Mouse (Mus musculus) heart, embryonic 15.5 days (tissue): Measurements from ENCODE around the gene Sulf2. TPM values are rescaled to one million over a fixed set of nuclear protein-coding genes. Genes with fewer than 3 reads are reported as not detected.

ENCODE experiments used
- ATAC-seq: fragments of 200-750 bp; cut with Nextera tagmentation; replicated peaks from 2 replicates; pipeline ENCODE4 v1.8.0; 2017; ENCODE audit warnings: low read depth, moderate TSS enrichment; ENCODE audit not compliant: insufficient number of reproducible peaks, insufficient read depth, low FRiP score
- H3K27ac ChIP-seq: fragments of 300-500 bp; sonication (generic); 2 replicates; pipeline ENCODE4 v1.5.1; 2015; ENCODE audit warnings: mild to moderate bottlenecking, inconsistent platforms
- H3K27me3 ChIP-seq: fragments of 300-500 bp; sonication (generic); 2 replicates; pipeline ENCODE4 v1.6.1; 2015; ENCODE audit warnings: inconsistent platforms
- H3K36me3 ChIP-seq: fragments of 300-500 bp; sonication (generic); 2 replicates; pipeline ENCODE4 v1.6.1; 2015; ENCODE audit warnings: mild to moderate bottlenecking, inconsistent platforms
- H3K4me1 ChIP-seq: fragments of 300-500 bp; sonication (generic); replicated peaks from 2 replicates; pipeline ENCODE4 v1.6.1; 2015; ENCODE audit warnings: inconsistent platforms
- H3K4me2 ChIP-seq: fragments of 300-500 bp; sonication (generic); 2 replicates; pipeline ENCODE4 v1.6.1; 2015; ENCODE audit warnings: inconsistent platforms, mild to moderate bottlenecking, moderate library complexity
- H3K4me3 ChIP-seq: fragments of 300-500 bp; sonication (generic); 2 replicates; pipeline ENCODE4 v1.5.1; 2015; ENCODE audit warnings: mild to moderate bottlenecking, inconsistent platforms
- H3K9ac ChIP-seq: fragments of 300-500 bp; sonication (generic); 2 replicates; pipeline ENCODE4 v1.6.1; 2015; ENCODE audit warnings: mild to moderate bottlenecking, inconsistent platforms
- H3K9me3 ChIP-seq: fragments of 300-500 bp; sonication (generic); replicated peaks from 2 replicates; pipeline ENCODE4 v1.6.1; 2016; ENCODE audit warnings: inconsistent platforms
- WGBS: fragments of 180-500 bp; shearing (Covaris S2); methylation state at CpG from one replicate; pipeline ENCODE4 v1.1.7; 2015; ENCODE audit warnings: mixed read lengths; 5-methylcytosine and 5-hydroxymethylcytosine counted together
- polyA plus RNA-seq: library from polyadenylated mRNA; unstranded; fragments of >200 nt; fragmentation: Nextera tagmentation; extraction: Ambion mirVana; gene quantifications from 2 replicates; pipeline ENCODE4 v1.2.1, GENCODE M21; 2015

Sulf2 gene
- polyA plus RNA-seq, 1 experiment from 2014 or later, result 80.6 TPM

GRCm38 (mm10) chr2:166071481-166071880 lies 84.0 kb downstream of the Sulf2 start:
- Histone ChIP-seq H3K4me2 (no peak overlapping the region), H3K4me1 (peaks cover 3% of the 10 kb centered on the region; the same call in 1 of the 2 replicates), H3K27ac (no peak overlapping the region), H3K9me3 (no peaks in the 10 kb centered on the region), H3K4me3 (no peak overlapping the region), H3K27me3 (no peaks in the 10 kb centered on the region), H3K36me3 (peaks cover 58% of the 10 kb centered on the region), H3K9ac (no peak overlapping the region)
- no peak for ATAC-seq
- 89% methylated on average over 5 of the region's 5 CpGs for WGBS

DNA sequence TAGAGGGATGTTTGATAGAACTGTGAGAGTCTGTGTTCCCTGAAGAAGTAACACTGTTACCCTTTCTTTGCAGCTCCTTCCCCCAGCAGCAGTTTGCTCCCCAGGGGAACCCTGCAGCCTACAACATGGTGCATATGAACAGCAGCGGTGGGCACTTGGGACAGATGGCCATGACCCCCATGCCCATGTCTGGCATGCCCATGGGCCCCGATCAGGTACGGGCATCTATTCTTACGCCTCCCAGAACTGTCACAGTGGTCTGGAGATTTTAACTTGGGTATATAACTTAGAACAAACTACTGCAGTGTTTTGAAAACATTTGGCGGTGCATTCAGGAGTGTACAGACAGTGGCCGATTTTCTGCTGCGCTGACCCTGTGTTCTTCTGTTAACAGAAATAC lies 85.7 kb downstream of the Sulf2 start:
- Histone ChIP-seq H3K27me3 (no peaks in the 10 kb centered on the region), H3K4me2 (no peak overlapping the region), H3K9me3 (no peaks in the 10 kb centered on the region), H3K36me3 (peaks cover 70% of the 10 kb centered on the region), H3K4me3 (no peak overlapping the region), H3K9ac (no peak overlapping the region), H3K27ac (no peak overlapping the region), H3K4me1 (no peaks in the 10 kb centered on the region; the same call in 1 of the 2 replicates)
- ATAC-seq, result no peak
- WGBS, result 80% methylated on average over 7 of the region's 7 CpGs

- Histone ChIP-seq H3K4me2 (no peak overlapping the region), H3K27me3 (no peaks in the 10 kb centered on the region), H3K36me3 (peaks cover 64% of the 10 kb centered on the region), H3K9me3 (no peaks in the 10 kb centered on the region), H3K9ac (no peak overlapping the region), H3K4me3 (no peak overlapping the region), H3K27ac (no peak overlapping the region), H3K4me1 (no peaks in the 10 kb centered on the region; the same call in 1 of the 2 replicates)
- no peak for ATAC-seq
- 78% methylated on average over 5 of the region's 5 CpGs for WGBS
Measured at GRCm38 (mm10) chr2:166069164-166069563, 86.3 kb downstream of the Sulf2 start.

DNA sequence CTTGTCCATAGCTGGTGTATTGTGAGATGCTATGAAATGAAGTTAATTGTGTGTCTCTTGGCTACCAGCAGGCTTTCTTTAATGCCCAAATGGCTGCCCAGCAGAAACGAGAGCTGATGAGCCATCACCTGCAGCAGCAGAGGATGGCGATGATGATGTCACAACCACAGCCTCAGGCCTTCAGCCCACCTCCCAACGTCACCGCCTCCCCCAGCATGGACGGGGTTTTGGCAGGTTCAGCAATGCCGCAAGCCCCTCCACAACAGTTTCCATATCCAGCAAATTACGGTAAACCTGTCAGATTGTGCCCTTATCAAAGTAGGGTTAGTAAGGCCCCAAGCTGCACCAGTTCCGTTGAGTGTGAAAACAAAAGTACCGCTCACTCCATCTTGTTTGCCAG lies 87.2 kb downstream of the Sulf2 start:
- H3K4me3 ChIP-seq, result no peak overlapping the region
- H3K4me2 ChIP-seq, result no peak overlapping the region
- 76% methylated on average over 9 of the region's 9 CpGs for WGBS
- no peaks in the 10 kb centered on the region; the same call in 1 of the 2 replicates for H3K4me1 ChIP-seq
- H3K27ac ChIP-seq, result no peak overlapping the region
- no peak for ATAC-seq
- H3K9ac ChIP-seq, result no peak overlapping the region
- H3K9me3 ChIP-seq, result no peaks in the 10 kb centered on the region
- H3K27me3 ChIP-seq, result no peaks in the 10 kb centered on the region
- peaks cover 56% of the 10 kb centered on the region for H3K36me3 ChIP-seq

- no peak overlapping the region for H3K4me2 ChIP-seq
- no peak overlapping the region for H3K9ac ChIP-seq
- H3K36me3 ChIP-seq, result peaks cover 64% of the 10 kb centered on the region
- no peak for ATAC-seq
- H3K27ac ChIP-seq, result no peak overlapping the region
- H3K4me1 ChIP-seq, result no peaks in the 10 kb centered on the region
- 82% methylated on average over 4 of the region's 4 CpGs for WGBS
- H3K27me3 ChIP-seq, result no peaks in the 10 kb centered on the region
- H3K9me3 ChIP-seq, result no peaks in the 10 kb centered on the region
- no peak overlapping the region for H3K4me3 ChIP-seq
Measured at GRCm38 (mm10) chr2:166066434-166066833, 89.0 kb downstream of the Sulf2 start.

- H3K27ac ChIP-seq, result no peak overlapping the region
- H3K9me3 ChIP-seq, result no peaks in the 10 kb centered on the region
- H3K36me3 ChIP-seq, result peaks cover 63% of the 10 kb centered on the region
- no peak for ATAC-seq
- H3K4me2 ChIP-seq, result no peak overlapping the region
- H3K4me1 ChIP-seq, result peaks cover 5% of the 10 kb centered on the region; the same call in 1 of the 2 replicates
- 86% methylated on average over 8 of the region's 8 CpGs for WGBS
- H3K4me3 ChIP-seq, result no peak overlapping the region
- H3K9ac ChIP-seq, result no peak overlapping the region
- no peaks in the 10 kb centered on the region for H3K27me3 ChIP-seq
Measured at GRCm38 (mm10) chr2:166062431-166062830, 93.0 kb downstream of the Sulf2 start.

DNA sequence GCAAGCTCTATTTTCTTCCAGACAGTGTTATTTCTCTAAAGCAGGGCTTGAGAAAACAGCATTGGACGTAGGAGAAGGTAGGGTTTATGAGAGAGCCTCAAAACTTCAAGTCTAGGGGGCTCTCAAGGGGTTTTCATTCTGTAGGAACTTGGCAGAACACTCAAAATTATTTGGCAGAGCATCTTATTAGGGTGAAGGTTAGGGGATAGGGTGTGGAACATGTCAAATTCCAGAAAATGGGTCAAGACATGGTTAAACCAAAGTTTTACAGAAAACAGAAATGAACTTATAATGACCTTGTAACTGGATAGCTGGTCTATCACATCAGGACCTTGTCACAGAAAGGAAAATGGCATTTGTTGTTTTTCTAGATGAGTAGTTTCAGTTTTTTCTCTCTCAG lies 93.5 kb downstream of the Sulf2 start:
- Histone ChIP-seq H3K36me3 (peaks cover 61% of the 10 kb centered on the region), H3K9ac (no peak overlapping the region), H3K4me3 (no peak overlapping the region), H3K4me2 (no peak overlapping the region), H3K27me3 (no peaks in the 10 kb centered on the region), H3K4me1 (peaks cover 5% of the 10 kb centered on the region; the same call in 1 of the 2 replicates), H3K27ac (no peak overlapping the region), H3K9me3 (no peaks in the 10 kb centered on the region)
- ATAC-seq, result no peak
- 75% methylated on average over 1 of the region's 1 CpGs for WGBS

GRCm38 (mm10) chr2:166059684-166060423 lies 95.6 kb downstream of the Sulf2 start:
- Histone ChIP-seq H3K9me3 (no peaks in the 10 kb centered on the region), H3K27ac (no peak overlapping the region), H3K36me3 (peaks cover 57% of the 10 kb centered on the region), H3K4me1 (peaks cover 5% of the 10 kb centered on the region; the same call in 1 of the 2 replicates), H3K4me2 (no peak overlapping the region), H3K4me3 (no peak overlapping the region), H3K9ac (no peak overlapping the region), H3K27me3 (no peaks in the 10 kb centered on the region)
- 79% methylated on average over 7 of the region's 7 CpGs for WGBS
- ATAC-seq, result no peak

GRCm38 (mm10) chr2:166054002-166054539 lies 101.4 kb downstream of the Sulf2 start:
- H3K9me3 ChIP-seq, result no peaks in the 10 kb centered on the region
- no peak overlapping the region for H3K4me2 ChIP-seq
- H3K27me3 ChIP-seq, result no peaks in the 10 kb centered on the region
- ATAC-seq, result no peak
- H3K9ac ChIP-seq, result no peak overlapping the region
- H3K27ac ChIP-seq, result no peak overlapping the region
- peaks cover 66% of the 10 kb centered on the region for H3K36me3 ChIP-seq
- H3K4me1 ChIP-seq, result no peaks in the 10 kb centered on the region
- H3K4me3 ChIP-seq, result no peak overlapping the region
- 89% methylated on average over 14 of the region's 14 CpGs for WGBS

- H3K27ac ChIP-seq, result no peak overlapping the region
- no peak for ATAC-seq
- no peak overlapping the region for H3K4me3 ChIP-seq
- no peak overlapping the region for H3K4me2 ChIP-seq
- no peak overlapping the region for H3K9ac ChIP-seq
- H3K9me3 ChIP-seq, result no peaks in the 10 kb centered on the region
- H3K36me3 ChIP-seq, result peaks cover 60% of the 10 kb centered on the region
- 0 out of 2 replicates have a peak, but pooled peaks cover 5% of the 10 kb centered on the region for H3K4me1 ChIP-seq
- H3K27me3 ChIP-seq, result no peaks in the 10 kb centered on the region
- WGBS, result 91% methylated on average over 7 of the region's 7 CpGs
Measured at GRCm38 (mm10) chr2:166051966-166052365, 103.5 kb downstream of the Sulf2 start.

- Histone ChIP-seq H3K27ac (no peak overlapping the region), H3K9me3 (no peaks in the 10 kb centered on the region), H3K9ac (no peak overlapping the region), H3K27me3 (no peaks in the 10 kb centered on the region), H3K4me2 (no peak overlapping the region), H3K36me3 (peaks cover 55% of the 10 kb centered on the region), H3K4me1 (0 out of 2 replicates have a peak, but pooled peaks cover 5% of the 10 kb centered on the region), H3K4me3 (no peak overlapping the region)
- no peak for ATAC-seq
- WGBS, result 93% methylated on average over 17 of the region's 17 CpGs
Measured at GRCm38 (mm10) chr2:166051421-166051820, 104.0 kb downstream of the Sulf2 start.

DNA sequence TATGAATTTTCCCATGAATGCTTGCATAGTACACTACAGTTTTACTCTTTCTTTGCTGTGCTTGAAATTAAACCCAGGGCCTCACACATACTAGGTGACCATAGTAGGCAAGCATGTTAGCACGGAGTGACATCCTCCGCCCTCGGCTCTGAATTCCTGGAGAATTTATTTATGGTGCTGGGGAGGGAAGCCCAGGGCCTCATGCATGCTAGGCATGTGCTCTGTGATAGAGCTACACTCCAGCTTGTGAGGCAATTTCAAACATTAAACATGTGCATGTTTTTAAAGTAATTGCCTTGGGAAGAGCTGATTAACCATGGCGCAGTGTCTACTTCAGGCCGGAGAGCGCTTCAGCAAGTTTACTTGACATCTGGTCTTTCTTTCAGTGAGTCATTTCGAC lies 106.6 kb downstream of the Sulf2 start:
- no peak overlapping the region for H3K4me2 ChIP-seq
- 59% methylated on average over 7 of the region's 7 CpGs for WGBS
- no peaks in the 10 kb centered on the region for H3K9me3 ChIP-seq
- H3K36me3 ChIP-seq, result peaks cover 37% of the 10 kb centered on the region
- H3K9ac ChIP-seq, result no peak overlapping the region
- no peak overlapping the region for H3K4me3 ChIP-seq
- no peaks in the 10 kb centered on the region for H3K27me3 ChIP-seq
- peak overlapping the region; percentile 35 for H3K27ac ChIP-seq
- peak; percentile 61; the same call in 1 of the 2 replicates for ATAC-seq
- peaks cover 21% of the 10 kb centered on the region for H3K4me1 ChIP-seq
